Mouse (Mus musculus): ENCODE results near the gene Mrgbp. TPM values are rescaled to one million over a fixed set of nuclear protein-coding genes. Genes with fewer than 3 reads are reported as not detected.

Gene Mrgbp
- polyA plus RNA-seq, 1 experiment from 2014 or later: 53.9 TPM

- Histone ChIP-seq H3K36me3 (ENCODE audit: control insufficient read depth, insufficient read depth, low read length) (no peaks in the 10 kb centered on the region), H3K9me3 (ENCODE audit: control insufficient read depth, low read length) (no peaks in the 10 kb centered on the region), H3K4me3 (ENCODE audit: low read length) (no peak overlapping the region), H3K27ac (ENCODE audit: low read depth, low read length) (no peak overlapping the region), H3K27me3 (ENCODE audit: control insufficient read depth, insufficient read depth, low read length) (no peaks in the 10 kb centered on the region), H3K4me2 (replicated peaks; ENCODE audit: low read depth, low read length) (no peak overlapping the region), H3K4me1 (ENCODE audit: control insufficient read depth, insufficient read depth, low read length) (no peaks in the 10 kb centered on the region), H3K9ac (ENCODE audit: low read depth, low read length) (no peak overlapping the region)
- no peak for ATAC-seq (ENCODE audit: low FRiP score, low TSS enrichment)
- WGBS: 54% methylated on average over 6 of the region's 6 CpGs
These were observed 23.7 kb downstream of the Mrgbp start for GRCm38 (mm10) chr2:180604781-180605180.

GRCm38 (mm10) chr2:180610283-180610682, 29.2 kb downstream of the Mrgbp start:
- Histone ChIP-seq H3K4me3 (ENCODE audit: low read length) (no peak overlapping the region), H3K36me3 (ENCODE audit: control insufficient read depth, insufficient read depth, low read length) (no peaks in the 10 kb centered on the region), H3K4me2 (replicated peaks; ENCODE audit: low read depth, low read length) (no peak overlapping the region), H3K9me3 (ENCODE audit: control insufficient read depth, low read length) (no peaks in the 10 kb centered on the region), H3K4me1 (ENCODE audit: control insufficient read depth, insufficient read depth, low read length) (no peaks in the 10 kb centered on the region), H3K27me3 (ENCODE audit: control insufficient read depth, insufficient read depth, low read length) (no peaks in the 10 kb centered on the region), H3K9ac (ENCODE audit: low read depth, low read length) (no peak overlapping the region), H3K27ac (ENCODE audit: low read depth, low read length) (no peak overlapping the region)
- whole genome bisulfite sequencing: 74% methylated on average over 4 of the region's 4 CpGs
- ATAC-seq (ENCODE audit: low FRiP score, low TSS enrichment): no peak

- no peaks in the 10 kb centered on the region for H3K9me3 ChIP-seq (ENCODE audit: control insufficient read depth, low read length)
- no peak overlapping the region for H3K4me3 ChIP-seq (ENCODE audit: low read length)
- H3K4me2 ChIP-seq (replicated peaks; ENCODE audit: low read depth, low read length): no peak overlapping the region
- H3K27ac ChIP-seq (ENCODE audit: low read depth, low read length): no peak overlapping the region
- WGBS: 67% methylated on average over 2 of the region's 2 CpGs
- no peaks in the 10 kb centered on the region for H3K27me3 ChIP-seq (ENCODE audit: control insufficient read depth, insufficient read depth, low read length)
- H3K9ac ChIP-seq (ENCODE audit: low read depth, low read length): no peak overlapping the region
- H3K36me3 ChIP-seq (ENCODE audit: control insufficient read depth, insufficient read depth, low read length): no peaks in the 10 kb centered on the region
- H3K4me1 ChIP-seq (ENCODE audit: control insufficient read depth, insufficient read depth, low read length): no peaks in the 10 kb centered on the region
- no peak for ATAC-seq (ENCODE audit: low FRiP score, low TSS enrichment)
These were observed 30.8 kb downstream of the Mrgbp start for GRCm38 (mm10) chr2:180611882-180612281.

Other genes with a start within 250 kb of the Mrgbp start
- gene Gata5, start 246.6 kb upstream of the Mrgbp start, polyA plus RNA-seq (2014; fragmentation: Nextera tagmentation; extraction: Ambion mirVana): 3.5 and 4.5 TPM in 2 replicates
- gene Slco4a1, start 125.1 kb upstream of the Mrgbp start, polyA plus RNA-seq (2014; fragmentation: Nextera tagmentation; extraction: Ambion mirVana): 1.1 and 1.9 TPM in 2 replicates
- 6.3 and 12.4 TPM in 2 replicates for gene Ntsr1, start 81.3 kb upstream of the Mrgbp start, polyA plus RNA-seq (2014; fragmentation: Nextera tagmentation; extraction: Ambion mirVana)
- 82.4 and 83.1 TPM in 2 replicates for gene Ogfr, start 7.9 kb downstream of the Mrgbp start, polyA plus RNA-seq (2014; fragmentation: Nextera tagmentation; extraction: Ambion mirVana)
- gene Col9a3, start 16.5 kb downstream of the Mrgbp start, polyA plus RNA-seq (2014; fragmentation: Nextera tagmentation; extraction: Ambion mirVana): 4.4 and 6.4 TPM in 2 replicates
- 0.22 and 0.40 TPM in 2 replicates for gene Tcfl5, start 61.4 kb downstream of the Mrgbp start, polyA plus RNA-seq (2014; fragmentation: Nextera tagmentation; extraction: Ambion mirVana)
- gene Dido1, start 128.7 kb downstream of the Mrgbp start, polyA plus RNA-seq (2014; fragmentation: Nextera tagmentation; extraction: Ambion mirVana): 25.6 and 39.5 TPM in 2 replicates
- 54.3 and 62.9 TPM in 2 replicates for gene Gid8, start 128.8 kb downstream of the Mrgbp start, polyA plus RNA-seq (2014; fragmentation: Nextera tagmentation; extraction: Ambion mirVana)
- gene Slc17a9, start 144.0 kb downstream of the Mrgbp start, polyA plus RNA-seq (2014; fragmentation: Nextera tagmentation; extraction: Ambion mirVana): 0.20 and 0.47 TPM in 2 replicates
- 0.10 TPM in 1 of 2 replicates, not detected in the other for gene Bhlhe23, start 195.6 kb downstream of the Mrgbp start, polyA plus RNA-seq (2014; fragmentation: Nextera tagmentation; extraction: Ambion mirVana)

Measured in kidney, embryonic 14.5 days (tissue).